Mouse (Mus musculus) neural tube, embryonic 15.5 days (tissue): ENCODE data around the gene Zfp239. TPM values are rescaled to one million over a fixed set of nuclear protein-coding genes. Genes with fewer than 3 reads are reported as not detected.
A peak's percentile ranks its signal among the peaks of the same experiment; 100 is the strongest.
"Not testable (repeated sequence)": the region's sequence is repeated elsewhere in the genome, so short reads cannot be mapped to it uniquely, and the experiment has no call there.

ENCODE experiments used
- ATAC-seq: fragments of 200-750 bp; cut with Nextera tagmentation; 2 replicates; pipeline ENCODE4 v1.8.0; 2017; ENCODE audit warnings: mild to moderate bottlenecking, moderate TSS enrichment, moderate library complexity; ENCODE audit not compliant: low FRiP score
- H3K27ac ChIP-seq: fragments of 300-500 bp; sonication (generic); replicated peaks from 2 replicates; pipeline ENCODE4 v1.5.1; 2015; ENCODE audit warnings: mild to moderate bottlenecking, inconsistent platforms
- H3K27me3 ChIP-seq: fragments of 300-500 bp; sonication (generic); replicated peaks from 2 replicates; pipeline ENCODE4 v1.6.1; 2015; ENCODE audit warnings: inconsistent platforms
- H3K36me3 ChIP-seq: fragments of 300-500 bp; sonication (generic); 2 replicates; pipeline ENCODE4 v1.6.1; 2015; ENCODE audit warnings: inconsistent platforms
- H3K4me1 ChIP-seq: fragments of 300-500 bp; sonication (generic); 2 replicates; pipeline ENCODE4 v1.6.1; 2015; ENCODE audit warnings: inconsistent platforms
- H3K4me2 ChIP-seq: fragments of 300-500 bp; sonication (generic); 2 replicates; pipeline ENCODE4 v1.6.1; 2015; ENCODE audit warnings: inconsistent platforms, mild to moderate bottlenecking, moderate library complexity
- H3K4me3 ChIP-seq: fragments of 300-500 bp; sonication (generic); replicated peaks from 2 replicates; pipeline ENCODE4 v1.5.1; 2015; ENCODE audit warnings: mild to moderate bottlenecking, inconsistent platforms
- H3K9ac ChIP-seq: fragments of 300-500 bp; sonication (generic); replicated peaks from 2 replicates; pipeline ENCODE4 v1.6.1; 2015; ENCODE audit warnings: mild to moderate bottlenecking, inconsistent platforms
- H3K9me3 ChIP-seq: fragments of 300-500 bp; sonication (generic); replicated peaks from 2 replicates; pipeline ENCODE4 v1.6.1; 2016; ENCODE audit warnings: inconsistent platforms
- WGBS: fragments of 180-500 bp; shearing (Covaris S2); methylation state at CpG from one replicate; pipeline ENCODE4 v1.1.7; 2015; ENCODE audit warnings: mixed read lengths; 5-methylcytosine and 5-hydroxymethylcytosine counted together
- polyA plus RNA-seq: library from polyadenylated mRNA; unstranded; fragments of >200 nt; fragmentation: Nextera tagmentation; extraction: Ambion mirVana; gene quantifications from 2 replicates; pipeline ENCODE4 v1.2.1, GENCODE M21; 2015

The Zfp239 gene
- polyA plus RNA-seq, 1 experiment from 2014 or later, result 15.3 TPM

DNA sequence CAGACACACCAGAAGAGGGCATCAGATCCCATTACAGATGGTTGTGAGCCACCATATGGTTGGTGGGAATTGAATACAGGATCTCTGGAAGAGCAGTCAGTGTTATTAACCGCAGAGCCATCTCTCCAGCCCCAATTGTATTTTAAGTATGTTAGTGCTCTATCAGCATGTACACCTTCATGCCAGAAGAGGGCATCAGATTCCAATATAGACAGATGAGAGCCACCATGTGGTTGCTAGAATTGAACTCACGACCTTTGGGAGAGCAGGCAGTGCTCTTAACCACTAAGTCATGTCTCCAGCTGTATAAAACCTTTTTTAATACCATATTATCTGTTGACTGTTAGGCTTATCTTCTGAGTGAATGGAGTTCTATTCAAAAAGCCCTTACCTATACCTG is 10.2 kb upstream of the Zfp239 start:
- Histone ChIP-seq H3K27me3 (no peaks in the 10 kb centered on the region), H3K4me1 (no peaks in the 10 kb centered on the region), H3K27ac (no peak overlapping the region), H3K4me3 (no peak overlapping the region), H3K4me2 (no peak overlapping the region), H3K36me3 (peaks cover 24% of the 10 kb centered on the region), H3K9ac (no peak overlapping the region), H3K9me3 (no peaks in the 10 kb centered on the region)
- no peak for ATAC-seq
- WGBS, result 61% methylated on average over 2 of the region's 2 CpGs

DNA sequence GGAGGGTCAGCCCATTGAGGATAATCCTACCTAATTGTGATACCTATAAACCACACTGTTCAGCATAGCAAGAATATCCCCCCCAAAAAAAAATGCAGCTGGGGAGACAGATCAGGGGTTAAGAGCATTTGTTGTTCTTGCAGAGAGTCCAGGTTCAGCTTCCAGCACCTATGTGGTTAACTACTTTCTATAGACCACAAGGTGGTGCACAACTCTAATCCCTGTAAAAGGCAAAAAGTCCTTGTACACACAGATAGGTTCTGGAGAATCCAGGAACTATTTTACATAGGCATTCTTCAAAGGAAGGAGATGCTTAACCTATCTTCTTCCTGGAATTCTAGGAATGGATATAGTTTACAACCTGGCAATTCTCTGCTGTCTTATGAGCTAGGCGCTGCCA is 3.9 kb upstream of the Zfp239 start:
- WGBS, result 88% methylated on average over 1 of the region's 1 CpGs
- Histone ChIP-seq H3K27ac (no peak overlapping the region), H3K4me3 (no peak overlapping the region), H3K4me2 (no peak overlapping the region), H3K36me3 (no peaks in the 10 kb centered on the region), H3K9me3 (no peaks in the 10 kb centered on the region), H3K27me3 (no peaks in the 10 kb centered on the region), H3K9ac (no peak overlapping the region), H3K4me1 (no peaks in the 10 kb centered on the region)
- ATAC-seq, result no peak

- H3K27me3 ChIP-seq, result no peaks in the 10 kb centered on the region
- ATAC-seq, result 0 out of 2 replicates have a peak, but pooled peaks have one; percentile 6
- H3K36me3 ChIP-seq, result no peaks in the 10 kb centered on the region
- no peaks in the 10 kb centered on the region for H3K9me3 ChIP-seq
- peak overlapping the region; percentile 93 for H3K4me2 ChIP-seq
- H3K9ac ChIP-seq, result no peak overlapping the region
- peaks cover 7% of the 10 kb centered on the region for H3K4me1 ChIP-seq
- peak overlapping the region; percentile 85; the same call in 1 of the 2 replicates for H3K4me3 ChIP-seq
- H3K27ac ChIP-seq, result peak overlapping the region; percentile 60; the same call in 1 of the 2 replicates
- WGBS, result 79% methylated on average over 8 of the region's 8 CpGs
Observed at GRCm38 (mm10) chr6:117862465-117862864, 565 bp downstream of the Zfp239 start.

GRCm38 (mm10) chr6:117862899-117863620 is 1.2 kb downstream of the Zfp239 start:
- H3K9ac ChIP-seq, result peak overlapping the region; percentile 76
- H3K4me1 ChIP-seq, result peaks cover 7% of the 10 kb centered on the region
- H3K27me3 ChIP-seq, result no peaks in the 10 kb centered on the region
- peak overlapping the region; percentile 85 for H3K4me3 ChIP-seq
- WGBS, result 2% methylated on average over 26 of the region's 26 CpGs
- H3K4me2 ChIP-seq, result peak overlapping the region; percentile 93
- ATAC-seq, result peak; percentile 93
- H3K36me3 ChIP-seq, result no peaks in the 10 kb centered on the region
- no peaks in the 10 kb centered on the region for H3K9me3 ChIP-seq
- peak overlapping the region; percentile 60 for H3K27ac ChIP-seq

DNA sequence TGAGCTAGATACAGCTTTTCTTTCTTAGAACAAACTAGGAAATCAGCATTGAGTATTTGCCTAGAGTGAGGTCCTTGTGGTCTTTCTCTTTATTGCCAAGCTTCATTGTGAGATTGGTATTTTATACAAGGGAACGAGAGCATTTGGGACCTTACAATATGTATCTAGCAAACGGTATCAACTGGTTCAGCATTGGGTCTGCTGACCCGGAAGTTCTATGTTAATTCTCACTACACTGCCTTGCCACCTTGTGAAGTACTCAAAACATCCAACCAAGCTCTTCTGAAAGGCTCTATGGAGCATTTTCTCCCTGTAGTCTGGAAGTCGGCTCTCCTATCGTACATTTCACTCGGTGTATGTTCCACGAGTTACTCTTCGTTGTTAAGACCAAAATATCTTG is 1.9 kb downstream of the Zfp239 start:
- H3K27ac ChIP-seq, result no peak overlapping the region
- no peaks in the 10 kb centered on the region for H3K36me3 ChIP-seq
- H3K9me3 ChIP-seq, result no peaks in the 10 kb centered on the region
- peak overlapping the region; percentile 85 for H3K4me3 ChIP-seq
- H3K4me2 ChIP-seq, result peak overlapping the region; percentile 93
- H3K27me3 ChIP-seq, result no peaks in the 10 kb centered on the region
- H3K9ac ChIP-seq, result peak overlapping the region; percentile 76
- ATAC-seq, result no peak
- peaks cover 7% of the 10 kb centered on the region for H3K4me1 ChIP-seq
- 93% methylated on average over 8 of the region's 8 CpGs for WGBS

- no peak overlapping the region for H3K27ac ChIP-seq
- no peak overlapping the region for H3K4me3 ChIP-seq
- H3K27me3 ChIP-seq, result no peaks in the 10 kb centered on the region
- H3K4me2 ChIP-seq, result no peak overlapping the region
- no peaks in the 10 kb centered on the region for H3K9me3 ChIP-seq
- no peak overlapping the region for H3K9ac ChIP-seq
- 97% methylated on average over 8 of the region's 8 CpGs for WGBS
- peaks cover 7% of the 10 kb centered on the region for H3K4me1 ChIP-seq
- ATAC-seq, result no peak
- H3K36me3 ChIP-seq, result peaks cover 8% of the 10 kb centered on the region
Observed at GRCm38 (mm10) chr6:117868187-117868586, 6.3 kb downstream of the Zfp239 start.

DNA sequence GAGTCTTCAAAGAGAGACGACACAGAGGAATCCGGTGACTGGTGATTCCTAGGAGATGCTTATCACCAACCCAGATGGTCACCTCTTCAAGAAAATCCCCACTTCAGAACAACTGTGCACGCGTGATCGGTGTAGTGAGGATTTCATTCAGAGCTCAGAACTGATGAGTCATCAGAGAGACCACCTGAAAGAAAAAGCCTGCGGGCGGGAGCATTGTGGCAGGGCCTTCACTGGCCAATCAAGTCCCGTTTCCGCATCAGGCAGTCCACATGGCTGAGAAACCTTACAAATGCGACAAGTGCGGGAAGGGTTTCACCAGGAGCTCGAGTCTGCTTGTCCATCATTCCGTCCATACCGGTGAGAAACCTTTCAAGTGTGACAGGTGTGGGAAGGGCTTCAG is 9.1 kb downstream of the Zfp239 start:
- H3K9ac ChIP-seq, result no peak overlapping the region
- WGBS, result 87% methylated on average over 14 of the region's 14 CpGs
- H3K4me1 ChIP-seq, result no peaks in the 10 kb centered on the region
- peaks cover 8% of the 10 kb centered on the region for H3K36me3 ChIP-seq
- no peaks in the 10 kb centered on the region for H3K27me3 ChIP-seq
- no peak overlapping the region for H3K4me2 ChIP-seq
- no peak overlapping the region for H3K27ac ChIP-seq
- ATAC-seq, result no peak
- no peaks in the 10 kb centered on the region for H3K9me3 ChIP-seq
- H3K4me3 ChIP-seq, result no peak overlapping the region

DNA sequence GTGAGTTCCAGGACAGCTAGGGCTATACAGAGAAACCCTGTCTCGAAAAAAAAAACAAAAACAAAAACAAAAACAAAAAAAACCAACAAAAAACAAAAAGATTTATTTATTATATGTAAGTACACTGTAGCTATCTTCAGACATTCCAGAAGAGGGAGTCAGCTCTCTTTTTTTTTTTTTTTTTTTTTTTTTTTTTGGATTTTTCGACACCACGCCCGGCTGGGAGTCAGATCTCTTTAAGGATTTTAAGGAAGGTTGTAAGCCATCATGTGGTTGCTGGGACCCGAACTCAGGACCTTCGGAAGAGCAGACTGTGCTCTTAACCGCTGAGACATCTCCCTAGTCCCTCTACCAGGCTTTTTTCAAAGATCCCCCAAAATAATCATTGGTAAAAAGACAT is 11.6 kb downstream of the Zfp239 start:
- H3K9ac ChIP-seq, H3K36me3 ChIP-seq, H3K4me3 ChIP-seq, H3K4me1 ChIP-seq, H3K4me2 ChIP-seq, H3K27ac ChIP-seq, ATAC-seq, H3K9me3 ChIP-seq, H3K27me3 ChIP-seq: not testable (repeated sequence)
- 94% methylated on average over 7 of the region's 7 CpGs for WGBS

DNA sequence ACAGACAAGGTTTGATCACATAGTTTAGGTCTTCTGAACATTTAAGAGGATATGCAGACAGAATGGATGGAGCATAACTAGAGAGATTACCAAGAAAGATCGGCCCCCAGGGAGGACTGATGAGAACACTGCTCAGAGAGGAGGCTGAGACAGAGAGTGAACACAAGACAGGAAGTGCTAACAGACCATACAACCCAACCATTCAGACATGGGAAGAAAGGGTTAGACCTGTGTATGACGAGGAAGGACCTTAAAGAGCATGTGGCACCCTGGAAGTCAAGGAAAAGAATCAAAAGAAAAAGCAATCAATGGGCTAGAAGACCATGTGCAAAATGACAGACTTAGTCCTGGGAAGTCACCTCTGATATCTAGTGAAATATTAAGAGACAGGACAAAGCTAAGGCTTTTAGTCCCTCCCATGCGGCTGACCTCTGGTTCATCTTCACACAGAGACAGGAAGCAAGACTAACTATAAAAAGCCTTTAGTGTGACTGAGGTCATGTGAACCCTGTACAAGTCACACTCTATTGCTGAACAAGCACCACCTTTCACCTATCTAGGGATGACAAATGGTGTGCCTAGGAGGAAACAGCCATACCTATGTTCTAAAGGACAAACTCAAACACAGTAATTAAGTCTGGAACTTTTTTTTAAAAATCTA is 12.9 kb downstream of the Zfp239 start:
- Histone ChIP-seq H3K4me3 (no peak overlapping the region), H3K4me1 (peaks cover 5% of the 10 kb centered on the region; the same call in 1 of the 2 replicates), H3K27ac (no peak overlapping the region), H3K27me3 (no peaks in the 10 kb centered on the region), H3K36me3 (peaks cover 8% of the 10 kb centered on the region), H3K4me2 (no peak overlapping the region), H3K9me3 (no peaks in the 10 kb centered on the region), H3K9ac (no peak overlapping the region)
- no peak for ATAC-seq
- WGBS, result 87% methylated on average over 3 of the region's 3 CpGs

DNA sequence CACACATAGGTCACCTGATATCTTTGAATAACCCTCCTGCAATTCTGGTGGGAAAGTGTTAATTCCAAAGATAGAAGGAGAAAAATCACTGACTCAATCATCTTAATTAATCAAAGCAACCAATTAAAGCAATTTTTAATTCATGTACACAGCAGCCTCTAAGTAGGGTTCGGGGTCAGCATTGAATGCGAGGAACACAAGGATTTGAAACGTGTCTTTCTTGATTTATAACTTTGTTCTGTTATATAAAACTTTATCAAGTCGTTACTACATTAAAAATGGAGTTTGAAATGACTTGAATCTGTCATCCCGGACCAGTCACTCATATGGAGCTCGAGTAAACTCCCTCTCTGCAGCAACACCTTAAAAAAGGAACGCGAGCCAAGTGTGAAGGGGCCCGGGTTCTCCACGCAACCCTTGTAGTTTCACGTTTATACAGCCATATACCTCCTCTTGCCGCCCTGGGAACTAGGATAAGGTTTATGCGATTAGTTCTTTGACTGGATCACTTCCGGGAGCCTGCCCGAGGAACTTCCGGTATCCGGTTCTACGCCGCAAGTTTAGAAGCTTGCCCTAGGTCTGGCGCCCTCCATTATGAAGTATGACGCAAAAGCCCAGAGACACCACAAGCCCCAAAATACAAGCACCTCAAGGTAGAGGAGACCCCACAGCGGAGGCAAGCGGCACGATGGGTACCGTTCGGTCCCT is 17.0 kb downstream of the Zfp239 start:
- Histone ChIP-seq H3K36me3 (no peaks in the 10 kb centered on the region), H3K9ac (peak overlapping the region; percentile 72), H3K4me3 (peak overlapping the region; percentile 68), H3K4me1 (peaks cover 15% of the 10 kb centered on the region), H3K27me3 (no peaks in the 10 kb centered on the region), H3K4me2 (peak overlapping the region; percentile 87), H3K27ac (peak overlapping the region; percentile 100), H3K9me3 (no peaks in the 10 kb centered on the region)
- WGBS, result 13% methylated on average over 26 of the region's 26 CpGs
- ATAC-seq, result peak; percentile 92

DNA sequence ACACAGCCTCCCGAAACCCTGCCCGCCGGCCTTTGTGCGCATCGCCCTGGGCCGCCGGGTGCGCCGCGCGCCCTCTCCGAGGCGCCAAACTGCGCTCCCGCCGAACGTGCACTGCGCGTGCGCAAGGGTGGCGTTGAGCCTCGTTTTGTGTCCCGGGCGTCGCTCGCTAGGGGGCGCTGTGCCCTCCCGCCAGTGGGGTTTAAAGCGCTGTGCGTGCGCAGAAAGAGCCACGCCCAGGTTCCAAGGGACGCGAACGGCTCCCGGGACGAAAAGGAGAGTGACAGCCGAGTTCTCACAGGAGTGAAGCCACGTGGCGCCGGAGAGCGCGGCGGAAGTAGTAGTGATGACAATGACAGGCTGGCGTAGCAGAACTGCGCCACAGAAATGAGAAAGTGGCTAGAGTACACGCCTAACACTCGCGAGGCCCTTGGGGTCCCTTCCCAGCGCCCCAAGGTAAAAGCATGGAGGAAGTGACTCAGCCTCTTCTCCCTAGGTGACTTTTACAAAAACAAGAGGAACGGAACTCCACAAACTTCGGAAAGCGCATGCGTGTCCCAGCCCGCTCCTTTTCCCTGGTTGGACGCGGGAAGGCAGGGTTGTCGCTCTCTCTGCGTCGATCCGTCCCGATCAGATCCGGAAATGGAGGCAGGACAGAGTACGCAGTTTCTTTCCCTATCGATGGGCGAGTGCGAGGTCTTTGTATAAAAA is 17.7 kb downstream of the Zfp239 start:
- WGBS, result under 1% methylated on average over 67 of the region's 67 CpGs
- Histone ChIP-seq H3K4me3 (peak overlapping the region; percentile 68), H3K36me3 (no peaks in the 10 kb centered on the region), H3K4me2 (peak overlapping the region; percentile 87), H3K27me3 (no peaks in the 10 kb centered on the region), H3K9ac (peak overlapping the region; percentile 72), H3K27ac (peak overlapping the region; percentile 100), H3K9me3 (no peaks in the 10 kb centered on the region), H3K4me1 (peaks cover 15% of the 10 kb centered on the region)
- ATAC-seq, result peak; percentile 95
